Mouse (Mus musculus): Measurements from ENCODE around the gene B3gnt2. TPM values are rescaled to one million over a fixed set of nuclear protein-coding genes. Genes with fewer than 3 reads are reported as not detected.

Gene B3gnt2
- polyA plus RNA-seq, 1 experiment from 2014 or later = 6.5 TPM

DNA sequence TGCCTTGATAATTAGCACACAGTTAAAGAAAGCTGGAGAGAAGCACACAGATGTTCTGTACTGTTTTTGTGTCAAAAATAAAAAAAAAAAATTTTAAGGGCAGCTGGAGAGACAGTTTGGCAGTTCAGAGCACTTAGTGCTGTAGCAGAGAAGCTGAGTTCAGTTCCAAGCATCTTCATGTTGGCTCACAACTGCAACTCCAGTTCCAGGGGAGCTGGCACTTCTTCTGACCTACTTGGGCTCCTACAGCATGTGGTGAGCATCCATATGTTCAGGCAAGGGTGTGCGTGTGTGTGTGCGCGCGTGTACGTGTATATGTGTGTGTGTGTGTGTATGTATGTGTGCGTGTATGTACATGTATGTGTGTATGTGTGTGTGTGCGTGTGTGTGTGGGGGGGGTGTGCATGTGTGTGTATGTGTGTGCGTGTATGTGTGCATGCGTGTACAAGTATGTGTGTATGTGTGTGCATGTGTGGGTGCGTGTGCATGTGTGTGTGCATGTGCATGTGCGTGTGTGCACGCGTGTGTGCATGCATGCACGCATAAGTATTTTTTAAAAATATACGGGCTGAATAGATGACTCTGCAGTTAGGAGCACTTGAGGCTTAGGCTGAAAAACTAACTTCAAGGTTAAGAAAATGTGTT is 31.7 kb downstream of the B3gnt2 start:
- Histone ChIP-seq H3K9ac (no peak overlapping the region), H3K36me3 (no peaks in the 10 kb centered on the region), H3K9me3 (replicated peaks) (no peaks in the 10 kb centered on the region), H3K27ac (no peak overlapping the region), H3K27me3 (no peaks in the 10 kb centered on the region), H3K4me1 (replicated peaks) (peaks cover 10% of the 10 kb centered on the region), H3K4me2 (no peak overlapping the region), H3K4me3 (no peak overlapping the region)
- 96% methylated on average over 15 of the region's 15 CpGs for WGBS
- no peak for ATAC-seq (replicated peaks; ENCODE audit: insufficient number of reproducible peaks, insufficient read depth, low FRiP score, low read depth)

GRCm38 (mm10) chr11:22827514-22828080 is 33.2 kb downstream of the B3gnt2 start:
- no peak overlapping the region for H3K4me2 ChIP-seq
- H3K9ac ChIP-seq = no peak overlapping the region
- no peak overlapping the region for H3K4me3 ChIP-seq
- no peaks in the 10 kb centered on the region for H3K9me3 ChIP-seq (replicated peaks)
- ATAC-seq (replicated peaks; ENCODE audit: insufficient number of reproducible peaks, insufficient read depth, low FRiP score, low read depth) = no peak
- no peak overlapping the region for H3K27ac ChIP-seq
- peaks cover 10% of the 10 kb centered on the region for H3K4me1 ChIP-seq (replicated peaks)
- no peaks in the 10 kb centered on the region for H3K36me3 ChIP-seq
- WGBS = 83% methylated on average over 4 of the region's 4 CpGs
- no peaks in the 10 kb centered on the region for H3K27me3 ChIP-seq

DNA sequence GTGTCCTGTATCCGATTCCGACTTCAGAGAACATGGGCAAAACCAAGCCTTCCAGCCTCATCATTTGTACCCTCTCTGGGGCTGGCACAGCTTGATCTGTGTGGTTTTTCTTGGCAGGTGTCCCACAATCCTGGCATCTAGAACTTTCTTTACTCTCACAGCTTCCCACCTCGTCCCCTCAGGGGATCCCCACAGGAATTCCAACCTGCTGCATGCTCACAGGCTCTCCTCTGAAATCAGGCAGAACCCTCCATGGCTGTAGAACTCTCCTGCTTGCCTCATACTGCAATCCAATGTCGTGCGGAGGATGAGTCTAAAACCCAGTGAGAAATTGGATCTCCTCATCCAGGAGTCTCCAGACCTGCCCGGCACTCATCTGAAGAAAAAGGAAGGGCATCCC is 34.1 kb downstream of the B3gnt2 start:
- no peak overlapping the region for H3K9ac ChIP-seq
- H3K27me3 ChIP-seq = no peaks in the 10 kb centered on the region
- ATAC-seq (replicated peaks; ENCODE audit: insufficient number of reproducible peaks, insufficient read depth, low FRiP score, low read depth) = no peak
- H3K4me2 ChIP-seq = no peak overlapping the region
- 87% methylated on average over 6 of the region's 6 CpGs for WGBS
- H3K9me3 ChIP-seq (replicated peaks) = no peaks in the 10 kb centered on the region
- no peaks in the 10 kb centered on the region for H3K36me3 ChIP-seq
- H3K4me1 ChIP-seq (replicated peaks) = peaks cover 10% of the 10 kb centered on the region
- no peak overlapping the region for H3K27ac ChIP-seq
- H3K4me3 ChIP-seq = no peak overlapping the region

GRCm38 (mm10) chr11:22826051-22826450 is 34.7 kb downstream of the B3gnt2 start:
- H3K9ac ChIP-seq = no peak overlapping the region
- 90% methylated on average over 14 of the region's 14 CpGs for WGBS
- H3K9me3 ChIP-seq (replicated peaks) = no peaks in the 10 kb centered on the region
- H3K4me2 ChIP-seq = no peak overlapping the region
- H3K4me3 ChIP-seq = no peak overlapping the region
- no peaks in the 10 kb centered on the region for H3K27me3 ChIP-seq
- no peak for ATAC-seq (replicated peaks; ENCODE audit: insufficient number of reproducible peaks, insufficient read depth, low FRiP score, low read depth)
- peaks cover 9% of the 10 kb centered on the region for H3K4me1 ChIP-seq (replicated peaks)
- no peak overlapping the region for H3K27ac ChIP-seq
- H3K36me3 ChIP-seq = no peaks in the 10 kb centered on the region

- H3K4me2 ChIP-seq = no peak overlapping the region
- H3K4me3 ChIP-seq = no peak overlapping the region
- peaks cover 4% of the 10 kb centered on the region for H3K4me1 ChIP-seq (replicated peaks)
- no peak for ATAC-seq (replicated peaks; ENCODE audit: insufficient number of reproducible peaks, insufficient read depth, low FRiP score, low read depth)
- no peak overlapping the region for H3K9ac ChIP-seq
- no peaks in the 10 kb centered on the region for H3K27me3 ChIP-seq
- H3K36me3 ChIP-seq = no peaks in the 10 kb centered on the region
- no peaks in the 10 kb centered on the region for H3K9me3 ChIP-seq (replicated peaks)
- 75% methylated on average over 1 of the region's 1 CpGs for WGBS
- no peak overlapping the region for H3K27ac ChIP-seq
These were observed 35.2 kb downstream of the B3gnt2 start for GRCm38 (mm10) chr11:22825548-22825947.

DNA sequence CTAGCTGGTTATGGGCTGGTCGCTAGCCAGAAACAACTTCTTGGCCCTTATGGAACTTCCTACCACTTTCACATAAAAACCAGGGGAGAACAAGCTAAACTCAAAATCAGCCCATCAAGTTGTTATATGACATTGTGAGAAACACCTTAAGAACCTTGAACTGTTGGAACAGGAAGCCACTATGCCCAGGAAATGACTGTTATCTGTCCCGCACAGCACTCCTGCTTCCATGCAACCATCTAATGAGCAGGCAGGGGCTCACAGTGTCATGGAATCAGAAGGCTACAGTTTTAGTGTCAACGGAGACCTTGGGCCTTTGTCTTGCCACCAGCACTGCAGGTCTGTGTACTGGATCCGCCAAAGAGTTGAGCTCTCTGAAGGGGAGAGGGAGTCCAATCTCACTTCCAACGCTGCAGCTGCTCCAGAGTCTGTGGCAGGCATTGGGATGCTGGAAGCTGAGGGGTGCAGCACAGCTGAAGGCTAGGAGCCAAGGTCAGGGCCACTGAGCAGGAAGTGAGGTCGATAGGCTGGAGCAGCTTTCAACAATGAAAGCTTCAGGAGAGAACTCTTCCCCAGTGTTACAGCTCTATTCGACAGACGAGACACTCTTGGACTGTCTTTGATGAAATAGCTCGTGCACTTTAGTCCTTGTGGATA is 36.6 kb downstream of the B3gnt2 start:
- Histone ChIP-seq H3K9ac (no peak overlapping the region), H3K4me1 (replicated peaks) (peaks cover 3% of the 10 kb centered on the region; the same call in 1 of the 2 replicates), H3K4me3 (no peak overlapping the region), H3K36me3 (no peaks in the 10 kb centered on the region), H3K27ac (no peak overlapping the region), H3K4me2 (no peak overlapping the region), H3K9me3 (replicated peaks) (no peaks in the 10 kb centered on the region), H3K27me3 (no peaks in the 10 kb centered on the region)
- 59% methylated on average over 9 of the region's 9 CpGs for WGBS
- no peak for ATAC-seq (replicated peaks; ENCODE audit: insufficient number of reproducible peaks, insufficient read depth, low FRiP score, low read depth)

- Histone ChIP-seq H3K36me3 (no peaks in the 10 kb centered on the region), H3K4me3 (no peak overlapping the region), H3K9ac (no peak overlapping the region), H3K9me3 (replicated peaks) (no peaks in the 10 kb centered on the region), H3K27ac (no peak overlapping the region), H3K27me3 (no peaks in the 10 kb centered on the region), H3K4me1 (replicated peaks) (peaks cover 3% of the 10 kb centered on the region; the same call in 1 of the 2 replicates), H3K4me2 (no peak overlapping the region)
- WGBS = 77% methylated on average over 3 of the region's 3 CpGs
- ATAC-seq (replicated peaks; ENCODE audit: insufficient number of reproducible peaks, insufficient read depth, low FRiP score, low read depth) = no peak
These were observed 39.5 kb downstream of the B3gnt2 start for GRCm38 (mm10) chr11:22821243-22821642.

DNA sequence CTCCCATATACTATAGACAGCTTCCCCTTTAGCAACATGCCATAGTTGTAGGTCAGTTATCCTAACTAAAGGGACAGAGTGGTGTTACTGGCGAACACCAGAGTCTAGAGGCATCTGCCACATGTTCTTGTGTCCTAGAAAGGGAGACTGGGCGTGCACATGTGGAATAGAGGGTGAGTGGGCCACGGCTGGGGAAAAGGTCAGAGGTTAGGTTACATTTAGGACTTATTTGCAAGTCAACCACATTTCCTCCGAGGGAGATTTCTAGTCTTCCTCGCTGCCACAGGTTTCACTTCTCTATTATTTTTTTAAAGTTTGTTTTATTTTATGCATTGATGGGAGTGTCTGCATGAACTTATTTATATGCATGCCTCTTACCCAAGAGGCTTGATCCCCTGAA is 42.4 kb downstream of the B3gnt2 start:
- Histone ChIP-seq H3K9ac (no peak overlapping the region), H3K36me3 (no peaks in the 10 kb centered on the region), H3K27me3 (no peaks in the 10 kb centered on the region), H3K27ac (no peak overlapping the region), H3K4me3 (no peak overlapping the region), H3K9me3 (replicated peaks) (no peaks in the 10 kb centered on the region), H3K4me2 (no peak overlapping the region), H3K4me1 (replicated peaks) (peaks cover 5% of the 10 kb centered on the region; the same call in 1 of the 2 replicates)
- ATAC-seq (replicated peaks; ENCODE audit: insufficient number of reproducible peaks, insufficient read depth, low FRiP score, low read depth) = no peak
- 70% methylated on average over 5 of the region's 5 CpGs for WGBS

DNA sequence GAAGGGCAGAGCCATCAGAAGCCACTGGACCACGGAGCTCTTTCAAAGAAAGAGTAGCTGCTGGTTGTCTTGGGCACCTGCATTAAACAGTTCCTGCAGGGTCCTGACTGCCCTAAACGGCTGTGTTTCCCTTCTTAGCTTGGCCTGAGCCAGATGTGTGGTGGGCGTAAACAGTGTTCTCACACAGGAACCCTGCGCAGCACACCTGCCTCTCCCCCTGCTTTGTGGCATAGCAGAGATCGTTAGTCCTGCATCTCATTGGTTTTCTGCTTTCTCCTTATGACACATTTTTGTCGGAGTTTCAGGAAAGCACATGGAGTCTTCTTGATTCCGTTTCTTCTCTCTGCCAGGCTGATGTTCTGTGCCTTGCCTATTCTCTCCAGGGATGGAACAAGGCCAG is 44.9 kb downstream of the B3gnt2 start:
- no peaks in the 10 kb centered on the region for H3K9me3 ChIP-seq (replicated peaks)
- H3K4me1 ChIP-seq (replicated peaks) = peaks cover 5% of the 10 kb centered on the region; the same call in 1 of the 2 replicates
- WGBS = 77% methylated on average over 7 of the region's 7 CpGs
- no peaks in the 10 kb centered on the region for H3K27me3 ChIP-seq
- H3K27ac ChIP-seq = no peak overlapping the region
- H3K4me3 ChIP-seq = no peak overlapping the region
- no peak overlapping the region for H3K4me2 ChIP-seq
- H3K36me3 ChIP-seq = no peaks in the 10 kb centered on the region
- ATAC-seq (replicated peaks; ENCODE audit: insufficient number of reproducible peaks, insufficient read depth, low FRiP score, low read depth) = no peak
- no peak overlapping the region for H3K9ac ChIP-seq

DNA sequence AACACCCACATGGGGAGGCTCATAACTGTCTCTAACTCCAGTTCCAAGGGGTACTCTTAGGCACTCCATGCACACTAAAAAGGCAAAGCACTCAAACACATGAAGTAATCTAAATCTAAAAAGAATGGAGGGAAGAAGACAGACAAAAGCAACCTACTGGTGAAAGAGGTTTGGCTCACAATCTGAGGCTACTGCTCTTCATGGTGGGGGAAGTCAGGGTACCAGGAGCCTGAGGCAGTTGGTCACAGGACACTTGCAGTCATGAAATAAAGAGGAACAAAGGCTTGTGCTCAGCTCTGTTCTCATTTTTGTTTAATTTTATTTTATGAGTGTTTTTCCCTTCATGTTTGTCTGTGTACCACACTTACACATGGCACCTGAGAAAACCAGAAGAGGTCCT is 45.6 kb downstream of the B3gnt2 start:
- ATAC-seq (replicated peaks; ENCODE audit: insufficient number of reproducible peaks, insufficient read depth, low FRiP score, low read depth) = no peak
- no peaks in the 10 kb centered on the region for H3K36me3 ChIP-seq
- H3K27ac ChIP-seq = 0 out of 2 replicates have a peak overlapping the region, but pooled peaks have one; percentile 3
- no peak overlapping the region for H3K4me2 ChIP-seq
- no peaks in the 10 kb centered on the region for H3K9me3 ChIP-seq (replicated peaks)
- peaks cover 5% of the 10 kb centered on the region; the same call in 1 of the 2 replicates for H3K4me1 ChIP-seq (replicated peaks)
- H3K4me3 ChIP-seq = no peak overlapping the region
- H3K27me3 ChIP-seq = no peaks in the 10 kb centered on the region
- H3K9ac ChIP-seq = no peak overlapping the region

DNA sequence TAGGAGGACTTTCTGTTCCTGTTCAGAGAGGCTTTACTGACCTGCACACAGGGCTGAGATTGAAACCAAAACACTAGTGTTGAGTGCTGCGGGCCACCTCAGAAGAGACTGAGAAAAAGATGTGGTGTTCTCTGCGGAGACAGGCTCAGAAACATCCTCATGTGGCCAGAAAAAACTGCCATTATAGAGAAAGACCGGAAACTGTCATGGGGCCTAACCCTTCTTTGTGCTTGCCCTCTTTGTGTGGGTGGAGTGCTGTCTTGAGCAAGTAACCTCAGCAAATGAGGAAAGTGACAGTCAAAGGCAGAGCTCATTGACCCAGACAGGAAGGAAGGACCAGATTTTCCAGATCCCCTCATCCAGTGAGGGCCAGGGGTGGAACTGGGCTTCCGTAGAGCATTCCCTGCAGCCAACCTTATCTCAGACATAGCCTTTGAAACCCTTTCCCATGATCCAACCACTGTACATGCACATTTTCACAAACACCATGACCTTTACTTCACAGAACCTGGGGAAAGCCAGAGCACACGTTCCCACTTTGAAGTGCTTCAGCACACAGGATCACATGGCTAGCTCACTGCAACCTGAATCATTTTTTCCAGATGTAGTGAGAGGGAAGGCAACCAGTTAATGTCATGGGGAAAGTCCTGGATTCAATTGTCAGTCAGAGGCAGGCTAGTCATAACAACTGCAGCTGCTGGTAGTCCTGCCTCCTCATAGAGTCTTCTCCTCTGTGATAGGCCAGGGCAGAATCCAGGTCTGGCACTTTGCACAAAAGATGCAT is 46.6 kb downstream of the B3gnt2 start:
- H3K36me3 ChIP-seq = no peaks in the 10 kb centered on the region
- ATAC-seq (replicated peaks; ENCODE audit: insufficient number of reproducible peaks, insufficient read depth, low FRiP score, low read depth) = 0 out of 2 replicates have a peak, but pooled peaks have one; percentile 17
- no peak overlapping the region for H3K4me2 ChIP-seq
- H3K4me3 ChIP-seq = no peak overlapping the region
- no peaks in the 10 kb centered on the region for H3K9me3 ChIP-seq (replicated peaks)
- H3K4me1 ChIP-seq (replicated peaks) = peaks cover 10% of the 10 kb centered on the region
- WGBS = 63% methylated on average over 5 of the region's 5 CpGs
- H3K27ac ChIP-seq = peak overlapping the region; percentile 44
- no peaks in the 10 kb centered on the region for H3K27me3 ChIP-seq
- H3K9ac ChIP-seq = no peak overlapping the region
